Mouse (Mus musculus) liver, postnatal 0 days (tissue): ENCODE results near the gene Cpa5.

Experiments
- CTCF ChIP-seq: sonication (generic); IDR thresholded peaks from 2 replicates; pipeline ENCODE4 v1.5.1; 2016; ENCODE audit warnings: antibody characterized with exemption, low read depth
- EP300 ChIP-seq: IDR thresholded peaks from 2 replicates; pipeline ENCODE4 v1.6.1; 2016; ENCODE audit warnings: antibody characterized with exemption, low read depth, mild to moderate bottlenecking

- TF ChIP-seq CTCF: no peak
- TF ChIP-seq EP300: no peak
These were observed 14.4 kb upstream of the Cpa5 start for GRCm38 (mm10) chr6:30596230-30596898.
